Mouse (Mus musculus) left cerebral cortex, postnatal 36 days (tissue): Measurements from ENCODE around the gene Cggbp1. TPM values are rescaled to one million over a fixed set of nuclear protein-coding genes. Genes with fewer than 3 reads are reported as not detected.
A peak's percentile ranks its signal among the peaks of the same experiment; 100 is the strongest.
"Not testable (repeated sequence)": the region's sequence is repeated elsewhere in the genome, so short reads cannot be mapped to it uniquely, and the experiment has no call there.

ENCODE experiments used
- DNase-seq, 2 experiments: peaks; one replicate each; pipeline ENCODE4 v3.0.0; 2021 to 2022; ENCODE audit warnings: low spot score in 2 of 2, mixed read lengths in 1 of 2
- intact Hi-C: fragments of 180-260 bp; cut with DNase I; formaldehyde crosslinking; loops from one replicate; pipeline ENCODE4 v1.15.1; 2025
- total RNA-seq, 2 experiments: library from RNA; stranded (reverse); gene quantifications; 2 replicates each; pipeline ENCODE4 v1.2.3; 2021

Gene Cggbp1
- total RNA-seq = 10 to 100 TPM; 58.2 to 59.4 TPM

GRCm38 (mm10) chr16:64851563-64852362 is at the start of gene Cggbp1, which contains the start of gene Zfp654:
TSS of gene Cggbp1 (plus strand) at chr16:64851996.
TSS of gene Zfp654 (minus strand) at chr16:64851652.
- intact Hi-C loops = loop anchor here (2.0 to 5.0 kb wide), 2 partner anchors 81 to 94 kb away; partner anchors contain the start of gene 4930453N24Rik
- peak; percentile 100 for DNase-seq

GRCm38 (mm10) chr16:64803041-64803440 is 48.8 kb upstream of the Cggbp1 start:
- DNase-seq = no peak
- intact Hi-C loops = no loop called here

- no peak for DNase-seq
- intact Hi-C loops = no loop called here
These were observed 34.6 kb upstream of the Cggbp1 start for GRCm38 (mm10) chr16:64817094-64817765.

GRCm38 (mm10) chr16:64823890-64824289 is 27.9 kb upstream of the Cggbp1 start:
- no peak for DNase-seq
- intact Hi-C loops = no loop called here

- no peak for DNase-seq
- intact Hi-C loops = no loop called here
These were observed 27.3 kb upstream of the Cggbp1 start for GRCm38 (mm10) chr16:64824474-64824873.

- intact Hi-C loops = no loop called here
- DNase-seq = no peak
These were observed 21.5 kb upstream of the Cggbp1 start for GRCm38 (mm10) chr16:64830291-64830690.

- intact Hi-C loops = no loop called here
- no peak for DNase-seq
These were observed 15.7 kb upstream of the Cggbp1 start for GRCm38 (mm10) chr16:64835996-64836545.

- intact Hi-C loops = no loop called here
- DNase-seq = no peak
These were observed 15.1 kb upstream of the Cggbp1 start for GRCm38 (mm10) chr16:64836709-64837108.

GRCm38 (mm10) chr16:64841481-64842373 is 10.1 kb upstream of the Cggbp1 start:
- DNase-seq = no peak
- intact Hi-C loops = no loop called here

- no peak for DNase-seq
These were observed 9.4 kb upstream of the Cggbp1 start for GRCm38 (mm10) chr16:64842374-64842729.

GRCm38 (mm10) chr16:64845947-64846346 is 5.8 kb upstream of the Cggbp1 start:
- DNase-seq = no peak
- intact Hi-C loops = no loop called here

More at GRCm38 (mm10) chr16:64842374-64842729, 9.4 kb upstream of the Cggbp1 start:
- intact Hi-C loops = no loop called here

GRCm38 (mm10) chr16:64850287-64851084 is 1.3 kb upstream of the Cggbp1 start:
- DNase-seq = peak; percentile 11 to 18
- intact Hi-C loops = loop anchor here (2.0 to 5.0 kb wide), 2 partner anchors 80 to 93 kb away; partner anchors contain the start of gene 4930453N24Rik

GRCm38 (mm10) chr16:64851085-64851562 is 672 bp upstream of the Cggbp1 start:
- intact Hi-C loops = loop anchor here (2.0 to 5.0 kb wide), 2 partner anchors 80 to 94 kb away; partner anchors contain the start of gene 4930453N24Rik
- DNase-seq = no peak

GRCm38 (mm10) chr16:64852441-64852871 is 660 bp downstream of the Cggbp1 start:
- intact Hi-C loops = loop anchor here (5.0 kb wide), 1 partner anchor 95 kb away; no protein-coding TSS in a partner anchor
- DNase-seq = peak; percentile 33 to 37

- no peak for DNase-seq
- intact Hi-C loops = loop anchor here (5.0 kb wide), 1 partner anchor 96 kb away; no protein-coding TSS in a partner anchor
These were observed 1.1 kb downstream of the Cggbp1 start for GRCm38 (mm10) chr16:64852891-64853290.

- intact Hi-C loops = no loop called here
- DNase-seq = no peak
These were observed 5.2 kb downstream of the Cggbp1 start for GRCm38 (mm10) chr16:64856946-64857345.

- intact Hi-C loops, DNase-seq: not testable (repeated sequence)
These were observed 14.0 kb downstream of the Cggbp1 start for GRCm38 (mm10) chr16:64865841-64866240.

- intact Hi-C loops = no loop called here
- DNase-seq = no peak
These were observed 16.8 kb downstream of the Cggbp1 start for GRCm38 (mm10) chr16:64868613-64869012.
